Mouse (Mus musculus) neural tube, embryonic 12.5 days (tissue): ENCODE measurements at regions not wholly inside any gene's neighbourhood (a gene's known extent, or its start where the extent isn't known, plus 50 kb on each side); places are given as distances from the start of the nearest gene placed in this dataset.
A peak's percentile ranks its signal among the peaks of the same experiment; 100 is the strongest.

ENCODE experiments used
- ATAC-seq: fragments of 200-750 bp; cut with Nextera tagmentation; 2 replicates; pipeline ENCODE4 v1.8.0; 2017; ENCODE audit warnings: low read depth, mild to moderate bottlenecking, moderate TSS enrichment, moderate library complexity; ENCODE audit not compliant: low FRiP score
- H3K27ac ChIP-seq: fragments of 300-500 bp; sonication (generic); 2 replicates; pipeline ENCODE4 v1.5.1; 2016
- H3K27me3 ChIP-seq: fragments of 300-500 bp; sonication (generic); replicated peaks from 2 replicates; pipeline ENCODE4 v1.6.1; 2016; ENCODE audit warnings: mild to moderate bottlenecking
- H3K36me3 ChIP-seq: fragments of 300-500 bp; sonication (generic); 2 replicates; pipeline ENCODE4 v1.6.1; 2016; ENCODE audit warnings: mild to moderate bottlenecking
- H3K4me1 ChIP-seq: fragments of 300-500 bp; sonication (generic); 2 replicates; pipeline ENCODE4 v1.6.1; 2016
- H3K4me2 ChIP-seq: fragments of 300-500 bp; sonication (generic); replicated peaks from 2 replicates; pipeline ENCODE4 v1.6.1; 2016; ENCODE audit warnings: mild to moderate bottlenecking
- H3K4me3 ChIP-seq: fragments of 300-500 bp; sonication (generic); 2 replicates; pipeline ENCODE4 v1.5.1; 2016
- H3K9ac ChIP-seq: fragments of 300-500 bp; sonication (generic); 2 replicates; pipeline ENCODE4 v1.6.1; 2016; ENCODE audit warnings: mild to moderate bottlenecking
- H3K9me3 ChIP-seq: fragments of 300-500 bp; sonication (generic); 2 replicates; pipeline ENCODE4 v1.6.1; 2016; ENCODE audit warnings: mild to moderate bottlenecking
- WGBS: fragments of 180-500 bp; shearing (Covaris S2); methylation state at CpG from one replicate; pipeline ENCODE4 v1.1.7; 2016; 5-methylcytosine and 5-hydroxymethylcytosine counted together

DNA sequence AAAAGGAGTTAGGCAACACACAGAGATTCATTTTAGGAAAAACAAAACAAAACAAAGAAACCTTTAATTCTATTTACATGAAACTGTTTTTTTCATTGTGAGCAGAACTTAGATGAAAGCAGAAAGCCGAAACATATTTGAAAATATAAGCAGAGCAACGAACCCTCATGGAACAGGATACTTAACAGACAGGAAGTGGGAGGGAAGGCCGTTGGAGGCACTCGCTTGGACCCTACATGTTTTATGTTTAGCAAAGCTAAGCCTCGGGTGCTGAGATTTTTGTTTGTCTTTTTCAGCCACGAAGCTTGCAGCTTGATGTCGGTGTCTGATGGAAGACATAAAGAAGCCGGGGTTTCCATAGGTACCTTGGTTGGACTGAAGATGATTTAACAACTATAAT is 108.5 kb upstream of the Rxfp2 start:
- Histone ChIP-seq H3K36me3 (no peaks in the 10 kb centered on the region), H3K4me1 (peaks cover 18% of the 10 kb centered on the region), H3K4me2 (no peak overlapping the region), H3K27ac (no peak overlapping the region), H3K9ac (no peak overlapping the region), H3K4me3 (no peak overlapping the region), H3K9me3 (no peaks in the 10 kb centered on the region), H3K27me3 (no peaks in the 10 kb centered on the region)
- 64% methylated on average over 8 of the region's 8 CpGs for WGBS
- ATAC-seq: no peak

DNA sequence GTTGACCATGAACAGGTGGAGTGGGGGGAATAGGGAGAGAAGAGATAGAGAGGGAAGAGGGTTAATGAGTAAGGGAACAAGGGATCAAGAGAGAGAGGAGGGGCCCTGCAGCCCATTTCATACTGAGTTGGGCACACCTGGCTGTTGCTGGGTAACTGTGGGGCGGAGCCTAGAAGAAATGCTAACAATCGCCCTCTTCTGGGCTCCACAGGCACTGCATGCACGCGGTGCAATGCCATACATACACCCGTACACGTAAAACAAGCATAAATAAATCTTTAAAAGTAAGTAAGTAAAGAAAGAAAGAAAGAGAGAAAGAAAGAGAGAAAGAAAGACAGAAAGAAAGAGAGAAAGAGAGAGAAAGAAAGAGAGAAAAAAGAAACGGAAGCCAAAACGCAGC is 106.5 kb upstream of the Rxfp2 start:
- Histone ChIP-seq H3K36me3 (no peaks in the 10 kb centered on the region), H3K4me2 (no peak overlapping the region), H3K27me3 (no peaks in the 10 kb centered on the region), H3K4me3 (no peak overlapping the region), H3K4me1 (peaks cover 18% of the 10 kb centered on the region), H3K9me3 (no peaks in the 10 kb centered on the region), H3K9ac (no peak overlapping the region), H3K27ac (no peak overlapping the region)
- no peak for ATAC-seq
- WGBS: 87% methylated on average over 8 of the region's 8 CpGs

DNA sequence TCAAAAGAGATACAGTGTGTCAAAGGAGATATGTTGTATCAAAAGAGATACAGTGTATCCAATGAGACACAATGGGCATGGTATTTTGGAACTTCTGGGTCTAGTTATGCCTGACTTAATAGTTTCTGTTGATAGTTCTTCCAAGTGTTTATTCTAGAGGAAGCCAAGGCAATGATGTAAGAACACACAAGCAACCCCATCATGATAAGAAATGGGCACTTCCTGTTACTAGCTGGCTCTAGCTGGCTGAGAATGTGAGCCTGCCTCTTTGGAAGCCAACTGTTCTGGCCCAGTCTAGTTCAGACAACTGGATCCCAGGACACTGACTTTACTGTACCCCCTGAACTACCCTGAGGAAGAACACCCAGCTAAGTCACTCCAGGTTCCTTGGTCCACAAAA is 102.7 kb upstream of the Rxfp2 start:
- Histone ChIP-seq H3K9me3 (no peaks in the 10 kb centered on the region), H3K27me3 (no peaks in the 10 kb centered on the region), H3K4me1 (peaks cover 9% of the 10 kb centered on the region), H3K4me2 (no peak overlapping the region), H3K27ac (no peak overlapping the region), H3K4me3 (no peak overlapping the region), H3K9ac (no peak overlapping the region), H3K36me3 (no peaks in the 10 kb centered on the region)
- no peak for ATAC-seq

DNA sequence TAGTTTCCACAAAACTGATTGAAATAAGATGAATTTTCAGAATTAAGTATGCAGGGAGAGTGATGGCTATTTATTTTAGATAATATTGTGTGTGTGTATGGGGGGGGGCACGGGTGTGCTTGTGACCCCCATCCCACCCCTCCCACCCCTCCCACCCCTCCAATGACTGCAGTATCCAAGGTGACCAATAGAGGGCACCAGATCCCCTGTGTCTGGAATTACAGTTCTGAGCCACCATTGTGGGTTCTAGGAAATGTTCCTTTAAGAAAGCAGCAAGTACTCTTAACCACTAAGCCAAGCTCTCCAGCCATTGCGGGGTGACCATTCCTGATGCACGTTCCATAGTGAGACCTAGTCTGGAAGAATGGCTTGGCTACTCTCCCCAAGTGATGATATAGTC is 101.1 kb upstream of the Rxfp2 start:
- H3K4me3 ChIP-seq: no peak overlapping the region
- H3K27me3 ChIP-seq: no peaks in the 10 kb centered on the region
- H3K36me3 ChIP-seq: no peaks in the 10 kb centered on the region
- no peak for ATAC-seq
- no peaks in the 10 kb centered on the region for H3K9me3 ChIP-seq
- WGBS: 33% methylated on average over 3 of the region's 3 CpGs
- no peak overlapping the region for H3K9ac ChIP-seq
- no peak overlapping the region for H3K27ac ChIP-seq
- H3K4me2 ChIP-seq: no peak overlapping the region
- H3K4me1 ChIP-seq: peaks cover 9% of the 10 kb centered on the region

DNA sequence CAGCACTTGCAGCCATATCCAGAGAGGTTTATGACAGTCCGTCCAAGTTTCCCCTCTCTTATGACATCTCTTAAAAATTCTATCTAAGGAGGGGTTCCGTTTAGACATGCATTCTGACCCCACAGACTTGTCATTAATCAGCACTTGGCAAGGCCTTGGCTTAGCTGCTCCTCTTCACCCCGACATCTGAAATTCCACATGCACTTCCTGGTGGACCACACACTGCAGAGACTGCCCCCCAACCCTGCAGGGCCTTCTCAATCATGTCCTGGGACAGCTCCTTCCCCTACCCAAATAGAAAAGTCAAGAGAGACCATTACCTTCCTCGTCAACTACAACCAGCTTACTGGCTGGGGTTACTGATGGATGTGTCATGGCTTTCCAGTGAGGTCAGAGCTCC is 99.4 kb upstream of the Rxfp2 start:
- no peak overlapping the region for H3K9ac ChIP-seq
- H3K27ac ChIP-seq: no peak overlapping the region
- H3K27me3 ChIP-seq: no peaks in the 10 kb centered on the region
- 41% methylated on average over 4 of the region's 4 CpGs for WGBS
- peaks cover 9% of the 10 kb centered on the region for H3K4me1 ChIP-seq
- no peak overlapping the region for H3K4me3 ChIP-seq
- H3K9me3 ChIP-seq: no peaks in the 10 kb centered on the region
- no peaks in the 10 kb centered on the region for H3K36me3 ChIP-seq
- no peak overlapping the region for H3K4me2 ChIP-seq
- ATAC-seq: no peak

DNA sequence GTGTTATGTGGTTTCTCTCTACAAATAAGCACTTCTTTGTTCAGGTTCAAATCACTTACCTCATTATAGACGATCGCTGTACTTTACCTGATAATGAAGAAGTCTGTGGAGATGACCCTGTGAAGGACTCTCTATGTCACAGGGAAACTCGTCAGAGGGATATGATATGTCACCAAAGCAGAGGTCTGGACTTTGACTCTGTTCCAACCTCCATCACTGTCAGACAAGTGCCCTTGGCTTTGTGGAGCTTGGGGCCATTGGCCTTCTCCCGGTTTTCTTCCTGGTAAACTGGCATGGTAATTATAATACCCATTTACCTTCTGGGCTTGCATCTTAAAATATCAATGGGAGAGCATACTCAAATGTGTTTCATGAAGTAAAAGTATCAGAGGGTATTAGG is 98.1 kb upstream of the Rxfp2 start:
- Histone ChIP-seq H3K9me3 (no peaks in the 10 kb centered on the region), H3K27ac (no peak overlapping the region), H3K36me3 (no peaks in the 10 kb centered on the region), H3K4me1 (peaks cover 9% of the 10 kb centered on the region), H3K4me3 (no peak overlapping the region), H3K4me2 (no peak overlapping the region), H3K27me3 (no peaks in the 10 kb centered on the region), H3K9ac (no peak overlapping the region)
- ATAC-seq: no peak
- 90% methylated on average over 4 of the region's 4 CpGs for WGBS

DNA sequence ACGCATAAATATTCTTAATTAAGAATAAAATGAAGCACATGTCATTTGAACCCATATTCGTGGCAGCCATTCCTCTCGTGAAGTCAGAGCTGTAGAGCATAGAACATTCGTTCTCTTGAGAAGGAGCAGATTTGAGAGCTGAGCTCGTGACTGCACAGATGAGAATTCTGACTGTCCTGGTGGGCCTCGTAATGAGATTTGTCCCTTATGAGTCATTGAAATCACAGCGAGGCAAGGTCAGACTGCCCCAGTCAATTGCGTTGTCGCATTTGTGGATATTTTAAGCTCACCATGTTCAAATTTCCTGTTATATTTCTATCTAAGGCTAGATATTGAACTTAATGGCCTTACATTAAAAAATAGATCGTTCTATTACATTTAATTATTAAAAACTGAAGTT is 94.0 kb upstream of the Rxfp2 start:
- WGBS: 89% methylated on average over 10 of the region's 10 CpGs
- Histone ChIP-seq H3K4me2 (no peak overlapping the region), H3K4me1 (no peaks in the 10 kb centered on the region), H3K4me3 (no peak overlapping the region), H3K9me3 (no peaks in the 10 kb centered on the region), H3K27ac (no peak overlapping the region), H3K27me3 (no peaks in the 10 kb centered on the region), H3K9ac (no peak overlapping the region), H3K36me3 (no peaks in the 10 kb centered on the region)
- no peak for ATAC-seq

DNA sequence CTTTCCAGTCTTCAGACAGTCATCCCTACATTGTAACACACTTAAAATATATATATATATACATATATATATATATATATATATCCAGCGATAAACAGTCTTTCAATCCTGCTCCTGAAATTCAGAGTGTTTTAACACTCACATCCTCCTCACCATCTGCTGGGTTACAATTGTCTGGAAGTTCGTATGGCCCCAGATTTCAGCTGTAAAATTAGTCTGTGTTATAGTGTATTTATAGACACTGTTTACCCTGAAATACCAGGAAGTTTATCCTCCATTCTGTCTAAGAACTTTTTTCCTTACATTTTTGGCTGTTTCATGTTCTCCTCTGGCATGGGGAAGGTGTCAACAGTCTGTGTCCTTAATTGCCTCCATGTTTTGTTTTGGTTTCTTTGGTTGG is 91.7 kb upstream of the Rxfp2 start:
- Histone ChIP-seq H3K4me3 (no peak overlapping the region), H3K9ac (no peak overlapping the region), H3K4me1 (peaks cover 4% of the 10 kb centered on the region), H3K4me2 (no peak overlapping the region), H3K27ac (no peak overlapping the region), H3K9me3 (no peaks in the 10 kb centered on the region), H3K36me3 (no peaks in the 10 kb centered on the region), H3K27me3 (no peaks in the 10 kb centered on the region)
- 84% methylated on average over 2 of the region's 2 CpGs for WGBS
- ATAC-seq: no peak

DNA sequence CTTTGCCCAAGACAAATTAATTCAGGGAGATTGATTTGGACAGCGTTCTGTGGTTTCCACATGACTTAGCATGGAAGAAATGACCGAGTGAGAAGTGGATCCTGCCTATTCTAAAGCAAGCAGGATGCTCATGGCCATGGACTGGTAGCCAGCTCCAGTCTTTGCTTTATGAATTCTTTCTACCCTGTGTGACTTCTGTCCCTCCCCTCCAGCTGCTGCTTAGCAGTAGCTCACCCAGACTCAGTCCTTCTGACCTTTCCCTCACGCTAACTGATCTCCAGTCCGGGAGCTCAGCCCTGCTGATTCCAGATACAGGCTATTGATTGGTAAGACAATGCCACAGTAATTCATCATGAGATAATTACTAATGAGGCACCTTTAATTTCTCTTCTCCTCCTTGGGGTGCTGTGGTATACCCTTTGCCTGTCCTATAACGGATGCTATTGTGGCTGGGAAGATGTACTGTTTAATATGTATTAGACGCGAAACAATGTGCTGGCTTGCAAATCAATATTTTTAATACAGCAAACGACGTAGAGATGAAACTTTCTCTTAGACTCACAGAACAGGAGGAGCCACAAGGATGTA is 86.8 kb upstream of the Rxfp2 start:
- Histone ChIP-seq H3K9ac (no peak overlapping the region), H3K27ac (no peak overlapping the region), H3K36me3 (no peaks in the 10 kb centered on the region), H3K27me3 (no peaks in the 10 kb centered on the region), H3K4me2 (peak overlapping the region; percentile 19), H3K4me3 (no peak overlapping the region), H3K9me3 (no peaks in the 10 kb centered on the region), H3K4me1 (peaks cover 16% of the 10 kb centered on the region)
- WGBS: 35% methylated on average over 9 of the region's 9 CpGs
- peak; percentile 65 for ATAC-seq

DNA sequence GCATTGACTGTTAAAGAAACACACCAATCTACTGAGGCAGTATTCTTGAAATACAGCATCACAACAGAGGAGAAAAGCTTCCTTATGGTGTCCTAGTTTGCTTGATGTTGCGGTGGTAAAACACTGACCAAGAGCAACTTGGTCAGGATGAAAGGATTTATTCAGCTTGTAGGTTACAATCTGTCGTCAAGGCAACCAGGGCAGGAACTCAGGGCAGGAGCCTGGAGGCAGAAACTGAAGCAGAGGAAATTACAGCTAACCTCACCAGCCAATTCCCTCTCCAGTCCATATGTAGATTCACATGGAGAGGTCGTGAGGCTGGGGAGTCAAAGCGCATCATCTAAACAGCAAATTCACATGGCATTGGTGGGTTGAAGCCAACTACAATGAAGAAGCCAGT is 86.3 kb upstream of the Rxfp2 start:
- ATAC-seq: peak; percentile 62
- Histone ChIP-seq H3K27ac (no peak overlapping the region), H3K9ac (no peak overlapping the region), H3K9me3 (no peaks in the 10 kb centered on the region), H3K36me3 (no peaks in the 10 kb centered on the region), H3K4me1 (peaks cover 16% of the 10 kb centered on the region), H3K4me2 (peak overlapping the region; percentile 19; the same call in 1 of the 2 replicates), H3K4me3 (no peak overlapping the region), H3K27me3 (no peaks in the 10 kb centered on the region)
- WGBS: 21% methylated on average over 4 of the region's 4 CpGs

DNA sequence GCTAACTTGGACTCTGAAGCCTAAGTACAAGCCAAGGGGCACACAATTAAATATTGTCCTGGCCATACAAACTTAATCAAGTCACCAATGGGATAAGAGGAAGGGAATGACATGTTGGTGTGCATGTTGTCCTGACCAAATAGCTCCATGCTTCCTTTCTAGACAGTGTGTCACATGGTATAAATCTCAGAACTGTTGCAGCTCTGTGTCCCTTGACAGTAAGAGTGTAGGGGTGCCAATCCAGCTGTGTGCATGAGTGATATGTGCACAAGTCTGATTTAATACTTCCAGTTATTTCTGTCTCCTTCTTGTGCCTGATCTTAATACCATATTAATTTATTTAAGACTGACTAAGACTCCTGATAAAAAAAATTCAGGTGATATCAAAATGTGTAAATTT is 72.8 kb upstream of the Rxfp2 start:
- H3K4me3 ChIP-seq: no peak overlapping the region
- H3K27me3 ChIP-seq: no peaks in the 10 kb centered on the region
- no peak overlapping the region for H3K4me2 ChIP-seq
- H3K9me3 ChIP-seq: no peaks in the 10 kb centered on the region
- H3K9ac ChIP-seq: no peak overlapping the region
- H3K27ac ChIP-seq: no peak overlapping the region
- H3K4me1 ChIP-seq: no peaks in the 10 kb centered on the region
- no peaks in the 10 kb centered on the region for H3K36me3 ChIP-seq
- ATAC-seq: no peak

DNA sequence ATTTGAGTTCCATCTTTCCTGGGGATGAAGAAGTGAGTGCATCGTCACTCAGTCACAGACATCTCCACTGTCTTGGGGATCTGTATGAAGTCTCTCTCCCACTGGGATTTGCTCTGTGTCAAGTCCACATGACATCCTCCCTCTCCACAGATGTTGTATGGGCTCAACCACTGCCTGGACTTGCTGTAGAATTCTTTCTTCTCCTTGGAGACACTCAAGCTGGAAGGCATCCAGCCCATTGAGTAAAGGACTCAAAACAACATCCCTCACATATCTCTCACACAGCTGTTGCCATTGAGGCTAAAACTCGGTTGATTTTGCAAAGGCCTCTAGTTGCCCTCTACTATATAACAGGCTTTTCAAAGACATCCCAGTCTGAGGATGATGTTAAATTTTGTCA is 71.0 kb upstream of the Rxfp2 start:
- no peak overlapping the region for H3K4me2 ChIP-seq
- no peaks in the 10 kb centered on the region for H3K9me3 ChIP-seq
- H3K36me3 ChIP-seq: no peaks in the 10 kb centered on the region
- H3K9ac ChIP-seq: no peak overlapping the region
- no peaks in the 10 kb centered on the region for H3K4me1 ChIP-seq
- no peaks in the 10 kb centered on the region for H3K27me3 ChIP-seq
- ATAC-seq: no peak
- WGBS: 90% methylated on average over 2 of the region's 2 CpGs
- no peak overlapping the region for H3K27ac ChIP-seq
- H3K4me3 ChIP-seq: no peak overlapping the region

DNA sequence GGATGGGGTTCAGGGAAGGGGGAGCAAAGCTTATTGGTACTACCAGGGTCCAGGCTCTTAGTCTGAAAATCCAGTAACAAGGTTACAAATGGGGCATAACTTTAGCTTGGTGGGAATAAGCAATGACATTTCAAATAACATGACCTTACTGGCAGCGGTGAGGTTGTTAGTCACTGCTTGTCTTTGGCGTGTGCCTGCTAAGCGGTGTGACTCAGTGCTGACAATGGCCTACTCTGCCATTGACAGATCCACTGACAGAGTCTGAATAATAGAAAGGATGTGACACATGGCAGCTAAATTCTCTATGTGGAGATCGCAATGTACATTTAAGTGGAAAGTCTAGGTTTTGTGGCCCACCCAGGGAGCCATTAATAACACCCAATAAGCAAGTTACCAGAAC is 61.5 kb upstream of the Rxfp2 start:
- WGBS: 84% methylated on average over 4 of the region's 4 CpGs
- H3K27me3 ChIP-seq: no peaks in the 10 kb centered on the region
- no peak overlapping the region for H3K9ac ChIP-seq
- H3K36me3 ChIP-seq: no peaks in the 10 kb centered on the region
- no peaks in the 10 kb centered on the region; the same call in 1 of the 2 replicates for H3K9me3 ChIP-seq
- no peak overlapping the region for H3K4me2 ChIP-seq
- ATAC-seq: no peak
- H3K4me1 ChIP-seq: no peaks in the 10 kb centered on the region
- H3K4me3 ChIP-seq: no peak overlapping the region
- no peak overlapping the region for H3K27ac ChIP-seq
